Mouse (Mus musculus) megakaryocyte, adult 5-6 weeks (primary cell): Measurements from ENCODE around the gene Hist1h2bk. TPM values are rescaled to one million over a fixed set of nuclear protein-coding genes. Genes with fewer than 3 reads are reported as not detected.
A peak's percentile ranks its signal among the peaks of the same experiment; 100 is the strongest.

Source experiments
- ATAC-seq: 2 replicates; pipeline ENCODE4 v1.8.0; 2016; ENCODE audit warnings: mild to moderate bottlenecking, inconsistent platforms; ENCODE audit not compliant: poor library complexity, severe bottlenecking
- total RNA-seq, 2 experiments: library from RNA; stranded (forward) in 1 of 2; stranded (reverse) in 1 of 2; fragments of 153-499, 151-499 nt in 1 of 2; fragments of 221-1000, 200-1000 nt in 1 of 2; gene quantifications; 2 replicates each; pipeline versions ENCODE4 v1.2.3 to v1.2.4; 2015 to 2017

The Hist1h2bk gene
- total RNA-seq (2015) (78.9 and 108 TPM in 2 replicates), total RNA-seq (2017) (1,539 and 1,747 TPM in 2 replicates)

DNA sequence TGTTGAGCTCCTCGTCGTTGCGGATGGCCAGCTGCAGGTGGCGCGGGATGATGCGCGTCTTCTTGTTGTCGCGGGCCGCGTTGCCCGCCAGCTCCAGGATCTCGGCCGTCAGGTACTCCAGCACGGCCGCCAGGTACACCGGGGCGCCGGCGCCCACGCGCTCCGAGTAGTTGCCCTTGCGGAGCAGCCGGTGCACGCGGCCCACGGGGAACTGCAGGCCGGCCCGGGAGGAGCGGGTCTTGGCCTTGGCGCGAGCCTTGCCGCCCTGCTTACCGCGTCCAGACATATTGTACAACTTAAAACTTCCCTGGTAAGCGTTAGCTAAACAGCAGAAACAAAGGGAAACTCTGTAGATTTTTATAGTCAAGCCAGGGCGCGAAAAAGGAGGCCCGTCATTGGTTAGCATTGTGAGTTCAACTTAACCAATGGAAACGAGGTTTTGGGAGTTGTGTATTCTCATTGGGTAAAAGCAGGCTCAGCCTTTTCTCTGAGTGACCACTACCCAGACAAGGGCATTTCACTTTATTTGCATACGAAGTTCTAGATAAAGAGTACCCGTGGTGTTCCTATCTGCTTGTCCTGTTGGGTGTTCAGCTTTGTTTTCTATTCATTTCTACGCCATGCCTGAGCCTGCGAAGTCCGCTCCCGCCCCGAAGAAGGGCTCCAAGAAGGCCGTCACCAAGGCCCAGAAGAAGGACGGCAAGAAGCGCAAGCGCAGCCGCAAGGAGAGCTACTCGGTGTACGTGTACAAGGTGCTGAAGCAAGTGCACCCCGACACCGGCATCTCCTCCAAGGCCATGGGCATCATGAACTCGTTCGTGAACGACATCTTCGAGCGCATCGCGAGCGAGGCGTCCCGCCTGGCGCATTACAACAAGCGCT is at the start of gene Hist1h2bk, which contains the start of gene Hist1h2ah:
Hist1h2bk (plus strand) TSS at position 604 of the 882 bp plus-strand sequence.
Hist1h2ah (minus strand) TSS at position 302 of the 882 bp plus-strand sequence.
- ATAC-seq: peak; percentile 96

GRCm38 (mm10) chr13:21992550-21992949 is 43.1 kb upstream of the Hist1h2bk start:
- no peak for ATAC-seq

GRCm38 (mm10) chr13:21993957-21994738 is 41.5 kb upstream of the Hist1h2bk start:
- no peak for ATAC-seq

DNA sequence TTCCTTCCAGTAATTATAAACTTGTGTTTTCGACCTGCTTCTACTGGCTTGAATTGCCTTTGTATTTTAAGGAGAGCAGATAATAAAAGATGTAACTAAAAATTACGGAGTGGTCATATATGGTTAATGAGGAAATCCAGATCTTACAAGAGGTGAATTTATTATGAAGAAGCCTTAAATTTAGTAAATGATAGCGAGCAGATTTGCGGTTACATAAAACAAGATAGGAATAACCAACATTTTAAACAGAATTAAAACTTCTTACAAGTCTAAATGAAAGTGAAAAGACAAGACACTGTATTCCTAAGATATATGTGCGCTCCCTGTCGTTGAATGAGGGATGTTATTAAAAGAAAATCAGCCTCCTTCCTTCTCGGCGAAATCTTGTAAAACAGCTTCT is 40.8 kb upstream of the Hist1h2bk start:
- ATAC-seq: 0 out of 2 replicates have a peak, but pooled peaks have one; percentile 13

DNA sequence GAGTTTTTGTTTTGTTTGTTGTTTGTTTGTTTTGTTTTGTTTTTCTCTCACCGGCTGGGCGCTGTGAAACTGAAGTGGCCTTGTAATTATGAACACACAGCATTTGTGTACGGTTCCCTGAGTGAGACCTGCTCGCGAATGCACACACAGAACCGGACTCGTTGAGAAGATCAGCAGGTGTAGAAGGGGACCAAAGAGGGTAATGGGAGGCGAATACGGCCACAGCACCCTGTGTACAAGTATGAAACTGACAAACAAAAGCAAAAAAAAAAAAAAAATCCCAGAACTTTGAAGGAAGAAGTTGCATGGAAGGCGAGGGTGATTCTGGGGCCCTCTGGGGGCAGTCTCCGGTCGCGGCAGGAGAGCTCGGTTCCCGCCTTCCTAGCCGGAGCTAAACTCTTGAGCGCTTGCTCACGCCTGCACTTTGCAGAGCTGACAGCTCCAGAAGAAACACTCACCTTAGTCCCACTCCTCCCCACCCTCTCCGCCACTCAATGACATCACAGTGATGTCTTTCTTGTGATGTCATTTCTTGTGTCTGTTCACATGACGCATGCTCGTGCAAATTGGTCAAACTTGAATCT is 40.2 kb upstream of the Hist1h2bk start:
- ATAC-seq: peak; percentile 73

GRCm38 (mm10) chr13:21996101-21996839 is 39.4 kb upstream of the Hist1h2bk start:
- 0 out of 2 replicates have a peak, but pooled peaks have one; percentile 13 for ATAC-seq

DNA sequence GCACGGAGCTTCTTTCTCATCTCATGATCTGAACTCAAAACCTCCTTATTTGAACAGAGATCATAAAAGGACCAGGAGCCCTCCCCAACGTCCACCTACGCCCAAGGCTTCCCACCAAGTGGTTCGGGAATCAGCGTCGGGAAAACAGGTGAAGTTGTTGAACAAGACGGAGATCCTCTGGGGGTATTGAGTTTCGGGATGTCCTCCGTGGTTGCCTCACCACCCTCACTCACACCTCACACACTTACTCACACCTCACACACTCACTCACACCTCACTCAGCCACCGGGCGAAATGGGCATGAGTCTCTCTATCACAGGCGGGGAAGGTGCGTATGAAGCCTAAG is 38.9 kb upstream of the Hist1h2bk start:
- no peak for ATAC-seq

- no peak for ATAC-seq
These were observed 38.4 kb upstream of the Hist1h2bk start for GRCm38 (mm10) chr13:21997201-21997820.

- ATAC-seq: no peak
These were observed 37.8 kb upstream of the Hist1h2bk start for GRCm38 (mm10) chr13:21997821-21998220.

DNA sequence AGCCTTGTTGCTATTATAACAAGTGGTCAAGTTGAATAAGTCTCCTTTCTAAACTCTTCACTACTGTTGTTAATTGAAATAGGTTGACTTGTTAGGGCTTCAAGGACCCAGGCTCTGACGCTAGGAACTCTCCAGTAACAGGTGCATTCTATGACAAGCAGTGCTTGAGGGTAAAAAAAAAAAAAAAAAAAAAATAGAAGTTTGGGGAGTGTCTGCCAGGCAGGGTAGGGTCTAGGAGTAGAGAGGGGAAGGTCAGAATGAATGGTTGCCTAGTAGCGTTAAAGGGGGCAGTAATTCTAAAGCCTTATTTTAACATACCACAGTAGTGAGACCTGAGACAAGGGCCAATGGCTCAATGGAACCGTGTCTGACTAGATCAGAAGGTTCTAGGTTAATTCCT is 37.3 kb upstream of the Hist1h2bk start:
- no peak for ATAC-seq

DNA sequence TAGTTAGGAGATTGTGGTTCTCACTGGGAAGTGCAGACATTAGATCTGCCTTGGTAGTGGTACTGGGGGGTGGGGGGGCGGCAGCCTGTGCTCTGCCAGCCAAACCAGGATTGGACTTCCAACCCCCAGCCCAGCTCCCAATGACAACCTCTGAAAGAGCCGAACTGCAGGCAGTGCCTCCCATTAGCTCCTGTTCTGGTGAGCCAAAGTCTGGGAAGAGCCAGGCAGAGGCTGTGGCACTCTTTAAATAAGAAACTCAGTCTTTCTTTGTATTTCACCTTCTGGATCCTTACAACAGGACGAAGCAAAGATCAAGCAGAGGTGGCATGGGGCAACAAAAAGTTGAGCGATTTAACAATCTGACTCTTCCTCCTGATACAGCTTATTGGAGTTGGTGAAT is 36.5 kb upstream of the Hist1h2bk start:
- no peak for ATAC-seq

- ATAC-seq: peak; percentile 16
These were observed 34.3 kb upstream of the Hist1h2bk start for GRCm38 (mm10) chr13:22001346-22001745.

DNA sequence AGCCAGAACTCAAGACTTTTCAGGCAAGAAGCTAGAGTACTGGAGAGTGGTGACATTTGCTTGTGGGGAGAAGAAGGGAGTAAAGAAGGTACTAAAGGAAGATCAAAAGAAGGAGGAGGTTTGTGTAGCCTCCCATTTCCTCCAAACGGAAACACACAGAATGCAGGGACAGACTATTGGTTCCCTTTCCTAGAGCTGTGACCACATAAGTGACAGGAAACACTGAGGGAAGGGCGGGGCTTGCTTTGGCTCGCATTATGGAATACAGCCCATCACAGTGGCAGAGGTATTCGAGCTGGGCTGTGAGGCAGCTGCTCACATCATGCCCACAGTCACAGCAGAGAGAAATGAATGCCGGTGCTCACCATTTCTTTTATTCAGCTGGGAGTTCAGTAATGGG is 33.8 kb upstream of the Hist1h2bk start:
- peak; percentile 51 for ATAC-seq

GRCm38 (mm10) chr13:22005605-22006333 is 29.9 kb upstream of the Hist1h2bk start:
- ATAC-seq: peak; percentile 67

DNA sequence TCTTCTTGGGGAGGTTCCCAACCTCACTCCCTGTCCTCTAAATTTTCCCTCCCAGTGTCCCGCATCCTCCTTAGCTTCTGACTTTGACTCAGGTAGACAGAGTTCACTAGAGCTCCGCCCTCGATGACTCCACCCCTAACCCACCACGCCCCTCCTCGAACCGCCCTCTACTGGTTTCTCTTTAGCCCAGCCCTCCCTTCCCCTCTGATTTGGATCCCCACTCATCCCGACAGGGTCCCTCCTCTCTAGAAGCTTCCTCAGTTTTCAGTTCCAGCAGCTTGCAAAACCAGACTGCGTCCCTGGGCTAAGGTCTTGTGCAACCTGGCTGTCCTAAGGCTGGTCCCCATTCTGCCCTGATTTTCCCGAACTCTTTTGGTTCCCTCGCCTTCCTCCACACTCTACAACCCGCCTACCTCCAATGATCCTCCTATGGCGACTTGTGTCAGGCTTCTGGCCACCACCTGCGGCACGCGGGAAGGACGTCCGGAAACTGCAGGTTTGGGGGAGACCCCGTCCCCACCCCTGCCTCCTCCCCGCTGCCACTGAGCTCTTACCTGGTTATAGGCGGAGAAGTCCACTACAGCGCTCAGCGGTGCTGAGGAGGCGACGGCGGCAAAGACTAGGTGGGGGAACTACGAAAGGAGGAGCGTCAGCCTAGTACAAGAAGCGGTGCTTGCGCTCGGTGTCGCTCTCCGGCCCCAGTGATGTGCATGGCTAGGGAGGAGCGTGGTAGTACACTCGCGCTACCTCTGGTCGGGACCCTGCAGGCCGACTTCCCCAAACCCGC is 29.1 kb upstream of the Hist1h2bk start:
- peak; percentile 56 for ATAC-seq

DNA sequence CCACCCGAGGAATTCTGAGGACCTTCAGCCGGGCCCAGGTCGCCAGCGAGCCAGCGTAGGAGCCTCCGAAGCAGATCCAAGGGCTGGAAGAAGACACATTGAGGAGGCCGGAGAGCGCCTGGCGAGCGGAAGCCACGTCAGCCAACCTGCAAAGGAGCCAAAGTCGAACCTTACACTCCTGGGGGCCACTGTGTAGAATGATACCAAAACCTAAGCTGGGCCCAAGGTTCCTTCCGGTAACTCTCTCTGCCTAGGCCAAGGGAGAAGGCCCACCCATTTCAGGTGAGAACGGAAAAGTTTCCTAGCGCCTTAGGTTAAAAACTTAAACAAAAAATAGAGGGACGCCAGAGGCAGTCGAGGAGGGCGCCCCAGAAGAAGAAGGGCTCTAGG is 28.6 kb upstream of the Hist1h2bk start:
- ATAC-seq: no peak

DNA sequence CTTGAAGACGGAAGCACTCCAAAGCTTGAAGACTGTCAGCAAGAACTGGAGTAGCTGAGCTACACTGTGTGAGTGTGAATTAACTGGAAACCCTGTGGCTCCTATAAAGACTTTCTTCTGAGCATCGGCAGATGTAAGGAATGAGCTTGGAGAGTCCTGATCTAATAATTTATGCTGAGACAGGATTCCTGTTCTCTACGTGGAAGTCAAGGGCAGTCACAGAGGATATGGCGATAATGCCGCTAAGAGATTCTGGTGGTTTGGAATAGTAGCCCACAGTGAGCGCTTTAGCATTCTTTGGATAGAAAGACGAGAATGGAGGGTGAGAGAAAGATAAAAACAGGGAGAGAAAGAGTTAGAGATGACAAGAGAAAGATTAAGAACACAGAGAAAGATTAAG is 27.8 kb upstream of the Hist1h2bk start:
- no peak for ATAC-seq

GRCm38 (mm10) chr13:22008707-22009106 is 27.0 kb upstream of the Hist1h2bk start:
- ATAC-seq: no peak

DNA sequence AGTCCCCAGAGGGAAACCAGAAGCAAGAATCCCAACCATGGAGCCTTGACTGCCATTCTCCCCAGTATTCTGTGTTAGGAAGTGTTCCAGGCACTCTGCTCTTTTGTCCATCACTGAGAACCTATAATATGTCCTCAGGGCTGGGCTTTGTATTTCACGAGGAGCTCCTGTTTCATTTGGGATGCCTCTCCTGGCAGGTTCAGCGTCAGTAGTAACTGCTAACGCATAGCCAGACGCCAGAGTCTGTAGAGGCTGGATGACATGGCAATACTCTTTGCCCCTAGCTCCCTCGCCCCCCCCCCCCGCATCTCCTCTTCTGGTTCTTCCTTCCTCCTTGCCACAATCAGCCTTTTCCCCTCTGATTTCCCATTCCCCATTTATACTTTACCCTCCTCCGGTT is 26.0 kb upstream of the Hist1h2bk start, which contains the start of gene Prss16:
Prss16 (minus strand) TSS at position 101 of the 400 bp plus-strand sequence.
- ATAC-seq: no peak
